Mouse (Mus musculus) urinary bladder, postnatal 10 days (tissue): ENCODE data around the gene Eno3.

ENCODE experiments used
- DNase-seq: peaks from one replicate; pipeline ENCODE4 v3.0.0; 2022; ENCODE audit warnings: low spot score

Eno3 gene

GRCm38 (mm10) chr11:70657573-70657972 is 571 bp downstream of the Eno3 start:
- no peak for DNase-seq

- no peak for DNase-seq
These were observed 989 bp downstream of the Eno3 start for GRCm38 (mm10) chr11:70657991-70658390.

DNA sequence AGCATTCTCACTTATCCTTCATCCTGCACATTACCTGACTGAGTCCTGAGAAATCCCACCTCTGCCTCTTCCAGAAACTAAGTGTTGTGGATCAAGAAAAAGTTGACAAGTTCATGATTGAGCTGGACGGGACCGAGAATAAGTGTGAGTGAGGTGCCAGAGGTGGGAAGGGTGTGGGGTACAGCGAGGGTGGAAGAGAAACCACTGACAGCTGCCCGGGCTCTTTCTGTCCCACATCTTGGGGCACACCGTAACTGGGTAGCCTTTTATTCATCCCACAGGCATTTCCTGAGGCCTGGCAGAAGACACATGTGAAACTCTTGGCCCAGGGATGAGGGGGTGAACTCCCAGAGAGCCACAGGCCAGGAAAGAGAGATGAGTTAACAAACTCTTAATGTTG is 1.5 kb downstream of the Eno3 start:
- no peak for DNase-seq

GRCm38 (mm10) chr11:70658942-70659341 is 1.9 kb downstream of the Eno3 start:
- no peak for DNase-seq

DNA sequence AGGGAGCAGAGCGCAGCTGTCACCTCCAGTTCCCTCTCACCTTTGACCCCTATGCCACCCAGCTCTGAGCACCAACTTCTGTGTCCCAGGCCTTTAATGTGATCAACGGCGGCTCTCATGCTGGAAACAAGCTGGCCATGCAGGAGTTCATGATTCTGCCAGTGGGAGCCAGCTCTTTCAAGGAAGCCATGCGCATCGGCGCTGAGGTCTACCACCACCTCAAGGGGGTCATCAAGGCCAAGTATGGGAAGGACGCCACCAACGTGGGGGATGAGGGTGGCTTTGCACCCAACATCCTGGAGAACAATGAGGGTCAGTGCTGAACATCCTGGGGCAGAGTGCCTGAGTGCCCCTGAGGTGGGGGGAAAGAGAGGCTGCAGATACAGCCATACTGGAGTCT is 3.6 kb downstream of the Eno3 start:
- no peak for DNase-seq

DNA sequence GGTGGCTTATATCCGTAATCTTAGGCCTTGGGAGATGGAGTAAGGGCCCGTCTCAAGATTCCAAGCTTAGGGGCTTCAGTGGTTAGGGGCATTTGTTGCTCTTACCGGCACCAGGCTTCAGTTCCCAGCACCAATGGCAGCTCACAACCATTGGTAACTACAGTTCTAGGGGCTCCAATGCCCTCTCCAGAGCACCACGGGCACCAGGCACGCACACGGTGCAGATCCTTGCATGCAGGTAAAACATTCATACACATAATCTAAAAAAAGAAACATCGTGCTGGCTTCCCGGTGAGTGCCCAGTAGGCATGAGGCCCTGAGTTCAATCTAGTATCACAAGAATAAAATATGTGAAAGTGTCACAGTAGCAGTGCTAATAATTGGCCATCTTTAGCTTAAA is 6.1 kb downstream of the Eno3 start:
- no peak for DNase-seq

GRCm38 (mm10) chr11:70663957-70664356 is 7.0 kb downstream of the Eno3 start:
- DNase-seq = no peak

DNA sequence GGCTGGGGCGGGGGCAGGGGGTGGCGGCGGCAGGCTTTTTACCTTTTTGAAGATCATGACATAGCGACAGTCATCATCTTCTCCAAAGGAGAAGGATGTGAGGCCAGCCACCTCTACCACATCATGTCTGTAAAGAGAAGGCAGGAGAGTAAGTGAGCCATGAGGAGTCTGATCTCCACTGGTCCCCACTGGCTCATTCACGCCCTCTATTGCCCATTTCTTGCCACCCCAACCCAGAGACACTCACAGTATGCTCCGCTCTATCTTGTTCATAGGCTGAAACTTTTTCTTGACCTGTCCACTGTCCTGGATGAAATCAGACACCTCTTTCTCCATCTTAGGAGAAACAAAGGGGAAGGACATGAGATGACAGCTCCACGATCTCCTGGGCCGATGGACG is 7.7 kb downstream of the Eno3 start:
- no peak for DNase-seq

- DNase-seq = no peak
These were observed 9.7 kb downstream of the Eno3 start for GRCm38 (mm10) chr11:70666687-70667086.

DNA sequence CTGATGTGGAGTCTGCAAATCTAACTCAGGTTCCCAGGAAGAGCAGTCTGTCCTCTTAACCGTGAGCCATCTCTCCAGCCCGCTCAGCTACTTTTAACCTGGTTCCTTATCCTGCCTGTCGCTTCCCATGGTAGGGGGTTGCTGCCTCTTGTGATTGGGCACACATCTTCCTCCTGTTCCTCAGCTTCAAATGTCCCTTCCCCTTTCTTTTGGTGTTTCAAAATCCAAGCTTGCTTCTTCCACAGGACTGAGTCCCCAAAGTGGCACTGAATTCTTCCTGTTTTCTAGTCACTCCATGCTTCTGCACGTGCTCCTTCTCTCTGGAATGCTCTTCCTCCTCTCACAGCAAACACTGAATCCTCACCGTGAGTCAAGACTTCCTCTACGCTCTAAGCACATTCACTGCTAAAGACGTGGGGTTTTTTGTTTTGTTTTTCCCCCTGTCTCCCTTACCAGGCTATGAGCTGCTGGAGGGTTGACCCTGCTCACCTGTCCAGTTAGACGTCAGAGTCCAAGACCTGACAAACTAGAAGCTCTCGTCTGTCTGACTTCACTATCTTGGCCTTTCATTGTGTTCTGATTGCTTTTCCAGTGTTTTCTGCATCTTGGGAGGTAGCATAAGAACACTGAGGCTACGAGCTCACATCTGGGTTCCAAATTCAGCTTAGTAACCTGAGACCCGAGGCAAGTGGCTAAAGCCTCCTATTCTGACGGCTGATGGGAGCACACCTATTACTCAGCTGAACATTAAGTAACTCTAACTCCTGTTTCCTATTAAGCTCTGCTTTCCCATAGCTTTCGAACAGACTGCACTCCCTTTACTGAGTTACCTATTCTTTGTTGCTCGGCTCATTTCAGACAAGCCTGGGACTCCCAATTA is 10.5 kb downstream of the Eno3 start:
- no peak for DNase-seq

- no peak for DNase-seq
These were observed 11.4 kb downstream of the Eno3 start for GRCm38 (mm10) chr11:70668335-70668770.

- peak; percentile 86 for DNase-seq
These were observed 11.9 kb downstream of the Eno3 start, which contains the start of gene Spag7 for GRCm38 (mm10) chr11:70668771-70669505. Gene Spag7, minus strand, starts transcription at chr11:70669416.

DNA sequence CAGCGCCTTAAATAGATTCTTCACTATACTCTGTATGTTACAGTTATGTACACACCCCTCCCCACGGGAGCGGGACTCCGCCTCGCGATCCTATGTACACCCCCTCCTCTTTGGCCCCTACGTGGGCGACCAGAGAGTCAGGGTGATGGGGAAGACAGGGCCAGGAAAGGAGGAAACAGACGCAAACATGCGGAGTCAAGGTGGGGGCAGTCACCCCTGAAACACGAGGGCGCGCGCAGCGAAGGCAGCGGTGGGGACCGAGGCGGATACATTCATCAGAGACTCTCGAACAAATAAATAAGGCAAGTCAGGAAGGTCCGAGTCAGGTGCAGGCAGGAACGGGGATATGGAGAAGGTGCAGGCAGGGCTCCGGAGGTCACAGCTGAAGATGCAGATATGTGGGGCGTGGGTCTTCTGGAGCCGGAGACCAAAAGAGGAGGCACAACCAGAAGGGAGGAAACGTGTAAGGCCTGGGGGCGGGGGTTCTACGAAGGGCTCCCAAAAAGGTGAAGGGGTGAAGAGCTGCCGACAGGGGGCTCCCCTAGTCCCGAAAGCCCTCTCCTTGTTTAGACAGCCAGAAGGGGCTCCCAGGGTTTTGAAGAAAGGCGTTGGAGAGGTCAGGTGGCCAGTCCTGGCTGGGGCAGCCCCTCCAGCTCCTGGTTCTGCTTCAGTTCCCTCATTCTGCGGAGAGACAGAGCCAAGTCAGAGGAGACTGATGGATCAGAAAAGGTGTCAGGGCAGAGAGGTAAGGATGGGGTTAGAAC is 12.8 kb downstream of the Eno3 start:
- DNase-seq = no peak

DNA sequence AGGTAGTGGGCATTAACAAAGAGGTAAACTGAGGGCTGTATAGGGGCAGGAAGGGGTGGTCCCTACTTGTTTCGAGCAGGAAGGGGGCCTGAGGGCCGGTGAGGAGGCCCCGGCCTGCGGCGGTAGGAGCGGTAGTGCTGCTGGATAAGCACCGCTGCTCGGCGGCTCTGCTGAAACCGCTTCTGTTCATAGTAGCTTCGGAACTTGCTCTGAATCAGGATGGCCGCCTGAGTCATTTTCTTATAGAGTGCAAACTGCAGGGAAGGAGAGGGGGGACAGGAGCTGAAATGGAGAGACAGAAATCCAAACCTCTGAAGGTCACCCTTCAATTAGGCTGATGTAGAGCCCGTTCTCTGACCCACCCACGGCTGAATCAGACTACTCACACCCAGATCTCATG is 13.5 kb downstream of the Eno3 start:
- DNase-seq = no peak

DNA sequence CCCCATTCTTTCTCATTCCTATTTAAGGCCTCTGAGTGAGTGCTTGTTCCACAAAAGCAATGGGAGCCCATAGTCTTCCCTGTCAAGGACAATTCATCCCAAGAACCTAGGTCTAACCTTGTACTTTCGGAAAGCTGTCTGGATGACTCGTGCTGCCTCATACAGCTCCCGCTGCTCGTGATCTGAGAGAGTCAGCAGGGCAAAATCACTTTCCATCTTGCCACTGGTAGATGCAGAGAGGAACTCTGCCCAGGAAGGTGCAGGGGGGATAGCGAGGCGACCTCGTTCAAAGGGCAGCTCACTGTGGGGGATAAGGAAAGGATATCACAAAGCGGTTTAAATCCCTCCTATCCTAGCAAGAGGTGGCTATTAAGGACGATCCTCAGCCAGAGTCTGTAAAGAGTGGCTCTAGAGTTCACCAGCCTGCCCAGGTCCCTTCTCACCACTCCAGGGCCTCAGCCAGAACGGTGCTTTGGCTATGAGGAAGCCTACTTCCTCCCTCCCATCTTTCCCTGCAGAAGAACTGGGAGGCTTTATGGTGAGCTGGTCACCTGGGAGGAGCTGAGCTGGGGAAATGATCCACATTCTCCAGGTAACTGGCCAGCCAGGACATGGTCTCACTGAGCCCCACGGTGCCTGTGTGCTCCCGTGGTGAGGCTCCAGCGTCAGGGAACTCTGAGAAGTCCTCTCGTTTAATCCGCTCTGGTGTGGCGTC is 14.5 kb downstream of the Eno3 start:
- no peak for DNase-seq

GRCm38 (mm10) chr11:70674014-70674413 is 17.0 kb downstream of the Eno3 start:
- DNase-seq = no peak

DNA sequence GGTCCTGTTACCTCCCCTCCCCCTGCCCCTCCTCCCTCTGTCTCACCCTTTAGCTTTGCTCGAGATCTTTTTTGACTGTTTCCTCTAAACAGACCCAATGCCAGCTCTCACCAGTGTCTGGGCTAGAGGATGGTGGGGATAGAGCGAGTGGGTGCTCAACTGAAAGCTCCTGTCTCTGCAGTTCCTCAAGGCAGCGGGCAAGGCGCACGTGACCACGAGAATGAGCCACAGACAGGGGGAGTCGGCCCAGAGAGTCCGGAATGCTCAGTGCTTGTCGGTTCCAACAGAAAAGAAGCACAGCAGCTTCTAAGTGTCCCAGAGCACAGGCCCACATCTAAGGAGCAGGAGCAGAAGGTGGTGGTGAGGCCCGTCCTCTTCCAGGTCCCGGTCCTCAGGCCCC is 17.5 kb downstream of the Eno3 start:
- DNase-seq = no peak

DNA sequence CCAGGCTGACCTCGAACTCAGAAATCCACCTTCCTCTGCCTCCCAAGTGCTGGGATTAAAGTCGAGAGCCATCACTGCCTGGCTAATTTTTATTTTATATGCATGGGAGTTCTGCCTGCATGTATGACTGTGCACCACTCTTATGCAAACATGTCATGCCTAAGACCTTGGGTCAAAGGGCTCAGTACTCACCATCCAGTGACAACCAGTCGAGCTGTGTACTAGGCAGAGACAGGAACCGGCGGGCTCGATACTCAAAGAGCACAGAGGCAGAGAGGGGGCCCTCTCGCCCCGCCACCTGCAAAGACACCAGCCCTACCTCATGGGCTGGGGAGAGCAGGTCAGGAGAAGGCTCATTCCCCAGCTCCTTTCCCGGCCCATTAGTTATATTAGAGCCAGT is 21.1 kb downstream of the Eno3 start:
- no peak for DNase-seq

DNA sequence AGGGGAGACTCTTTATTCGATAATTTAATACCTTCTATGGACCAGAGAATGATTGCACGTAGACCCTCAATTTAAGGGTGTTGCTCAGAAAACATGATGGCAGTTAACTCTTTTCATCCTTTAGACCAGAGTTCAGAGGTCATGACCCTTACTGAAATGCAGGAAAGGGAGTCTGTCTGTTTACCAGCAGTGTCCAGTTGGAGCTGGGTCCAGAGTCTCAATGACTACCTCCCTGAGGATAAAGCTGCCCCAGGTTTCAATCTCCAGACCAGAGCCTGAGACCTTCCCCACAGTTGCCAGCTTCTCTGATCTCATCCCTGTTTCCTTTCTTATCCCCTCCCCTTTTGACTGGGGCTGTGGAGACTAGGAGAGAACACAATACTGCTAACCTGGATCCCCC is 21.6 kb downstream of the Eno3 start:
- no peak for DNase-seq

DNA sequence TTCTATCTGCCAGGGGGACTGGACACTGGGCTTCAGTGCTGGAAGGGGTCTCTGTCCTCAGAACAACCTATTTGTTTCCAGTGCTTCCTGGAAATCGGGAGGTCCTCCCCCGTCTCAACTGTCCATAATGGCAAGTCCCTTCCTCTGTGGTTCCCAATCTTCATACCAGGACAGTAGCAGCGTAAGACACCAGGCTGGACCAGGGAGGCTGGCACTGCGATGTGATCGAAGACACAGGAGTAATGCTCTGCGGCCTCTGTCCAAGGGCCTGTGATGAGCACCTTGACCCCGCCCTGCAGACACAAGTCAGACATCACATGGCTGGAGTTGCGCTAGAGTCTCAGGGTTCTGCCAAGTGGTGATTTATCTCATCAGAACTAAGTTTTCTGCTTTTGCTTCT is 22.4 kb downstream of the Eno3 start:
- DNase-seq = no peak

DNA sequence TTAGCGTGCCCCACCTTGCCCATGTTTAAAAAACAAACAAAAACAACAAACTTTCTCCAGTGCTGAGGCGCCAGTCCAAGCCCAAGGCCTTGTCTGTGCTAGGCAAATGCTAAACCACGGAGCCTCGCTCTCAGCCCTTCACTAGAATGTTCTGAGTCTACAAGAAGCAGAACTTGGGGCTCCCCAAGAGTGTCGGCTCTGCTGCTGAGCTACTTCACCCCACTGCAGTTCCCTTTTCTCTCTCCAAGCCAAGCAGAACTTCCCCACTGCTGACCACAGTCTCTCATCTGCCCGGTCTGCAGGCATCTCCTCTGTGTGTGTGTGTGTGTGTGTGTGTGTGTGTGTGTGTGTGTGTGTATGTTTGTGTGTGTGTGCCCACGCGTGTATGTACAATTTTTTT is 22.9 kb downstream of the Eno3 start:
- no peak for DNase-seq

GRCm38 (mm10) chr11:70681170-70681569 is 24.2 kb downstream of the Eno3 start:
- no peak for DNase-seq
